Mouse (Mus musculus): ENCODE measurements at regions not wholly inside any gene's neighbourhood (a gene's known extent, or its start where the extent isn't known, plus 50 kb on each side); places are given as distances from the start of the nearest gene placed in this dataset.
"Not testable (repeated sequence)": the region's sequence is repeated elsewhere in the genome, so short reads cannot be mapped to it uniquely, and the experiment has no call there.

GRCm38 (mm10) chr4:81565422-81566395 is 123.1 kb upstream of the Mpdz start:
- ATAC-seq (ENCODE audit: insufficient number of reproducible peaks, low FRiP score, low TSS enrichment) = no peak; the same call in none of the 2 replicates

DNA sequence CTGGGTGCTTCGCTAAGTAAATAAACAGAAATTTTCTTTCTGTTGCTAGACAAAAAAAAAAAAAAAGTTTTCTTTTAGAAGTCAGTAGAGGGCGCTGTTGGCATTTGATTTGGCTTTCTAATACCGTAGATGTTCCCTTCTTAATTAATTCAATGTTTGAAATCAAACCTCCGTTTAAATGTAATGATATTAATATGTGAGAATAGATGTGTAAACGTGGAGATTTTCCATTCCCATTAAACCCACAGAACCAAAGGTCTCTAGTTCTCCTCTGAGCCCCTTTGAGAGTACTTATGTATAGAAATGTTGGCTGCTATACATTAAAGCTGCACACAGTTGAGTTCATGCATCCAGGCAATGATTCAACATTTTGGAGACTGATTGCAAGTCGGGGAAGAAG is 121.8 kb upstream of the Mpdz start:
- no peak for ATAC-seq (ENCODE audit: insufficient number of reproducible peaks, low FRiP score, low TSS enrichment)

DNA sequence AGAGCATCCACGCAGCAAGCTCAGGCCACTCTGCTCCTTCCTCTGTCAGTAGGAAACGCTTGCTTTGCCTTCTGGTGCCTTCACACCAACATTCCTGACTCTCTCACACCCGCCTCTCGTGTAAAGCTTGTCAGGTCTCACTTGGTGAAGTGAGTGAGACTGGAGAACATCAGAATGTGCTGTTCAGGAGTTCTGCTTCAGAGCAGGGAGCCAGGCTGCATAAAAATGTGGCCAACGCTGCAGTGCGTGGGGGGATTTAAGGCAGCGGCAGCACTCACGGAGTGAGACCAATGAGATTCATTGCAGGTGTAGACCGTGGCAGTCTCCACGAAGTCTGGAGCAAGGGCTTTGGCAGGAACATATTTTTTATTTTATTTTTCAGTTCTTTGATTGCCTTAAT is 121.0 kb upstream of the Mpdz start:
- no peak for ATAC-seq (ENCODE audit: insufficient number of reproducible peaks, low FRiP score, low TSS enrichment)

GRCm38 (mm10) chr4:81561453-81561852 is 118.8 kb upstream of the Mpdz start:
- ATAC-seq (ENCODE audit: insufficient number of reproducible peaks, low FRiP score, low TSS enrichment) = no peak

DNA sequence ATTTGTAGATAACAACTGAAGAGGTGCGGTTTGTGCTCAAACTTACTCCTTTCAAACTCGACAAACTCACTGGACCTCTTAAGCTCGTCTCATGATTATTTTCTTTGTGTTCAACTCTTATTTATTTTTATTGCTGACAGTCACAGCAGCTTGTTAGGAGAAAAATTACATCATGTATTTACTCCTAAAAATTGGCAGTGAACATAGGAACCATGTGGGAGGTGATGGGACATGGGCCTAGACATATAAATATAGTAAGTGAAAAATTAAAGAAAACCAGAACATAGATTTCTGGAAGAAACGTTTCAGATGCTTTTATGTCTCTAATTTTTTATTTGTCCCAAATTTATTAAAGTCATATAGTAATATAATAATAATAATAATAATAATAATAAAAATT is 108.2 kb upstream of the Mpdz start:
- ATAC-seq (ENCODE audit: insufficient number of reproducible peaks, low FRiP score, low TSS enrichment) = no peak

DNA sequence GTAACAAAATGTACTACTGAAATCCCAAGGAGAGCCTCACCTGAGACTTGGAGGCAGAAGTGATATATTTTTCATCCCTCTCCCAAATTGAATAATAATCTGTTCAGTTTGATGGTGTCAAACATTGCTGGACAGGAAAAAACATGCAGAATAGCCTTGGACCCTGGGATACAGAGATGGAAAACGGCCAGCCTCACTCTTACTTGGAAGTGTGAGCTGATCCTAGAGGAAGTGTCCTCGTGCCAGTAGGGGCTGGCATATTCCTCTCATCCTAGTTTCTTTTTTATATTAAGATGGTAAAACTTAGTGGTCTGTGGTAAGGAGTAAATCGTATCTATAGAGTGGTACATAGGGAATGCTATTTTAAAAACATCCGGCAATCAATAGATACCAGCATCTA is 107.6 kb upstream of the Mpdz start:
- no peak for ATAC-seq (ENCODE audit: insufficient number of reproducible peaks, low FRiP score, low TSS enrichment)

DNA sequence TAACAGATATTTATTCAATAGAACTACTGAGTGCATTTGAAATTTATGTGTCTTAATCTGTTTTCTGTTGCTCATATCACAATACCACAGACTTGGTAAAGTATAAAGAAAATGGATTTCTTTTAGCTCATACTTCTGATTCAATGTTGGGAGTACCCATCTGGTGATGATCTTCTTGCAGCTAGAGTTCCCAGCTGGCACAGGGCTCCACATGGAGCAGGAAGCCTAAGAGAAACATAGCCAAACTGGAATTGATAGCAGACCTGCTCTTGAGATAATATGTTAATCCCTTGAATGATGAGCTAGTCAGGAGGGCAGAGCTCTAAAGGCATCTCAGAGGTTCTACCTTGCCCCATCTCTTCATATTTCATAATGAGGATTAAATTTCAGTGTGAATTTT is 97.9 kb upstream of the Mpdz start:
- no peak for ATAC-seq (ENCODE audit: insufficient number of reproducible peaks, low FRiP score, low TSS enrichment)

- ATAC-seq (ENCODE audit: insufficient number of reproducible peaks, low FRiP score, low TSS enrichment) = no peak
These were observed 96.9 kb upstream of the Mpdz start for GRCm38 (mm10) chr4:81539551-81539950.

DNA sequence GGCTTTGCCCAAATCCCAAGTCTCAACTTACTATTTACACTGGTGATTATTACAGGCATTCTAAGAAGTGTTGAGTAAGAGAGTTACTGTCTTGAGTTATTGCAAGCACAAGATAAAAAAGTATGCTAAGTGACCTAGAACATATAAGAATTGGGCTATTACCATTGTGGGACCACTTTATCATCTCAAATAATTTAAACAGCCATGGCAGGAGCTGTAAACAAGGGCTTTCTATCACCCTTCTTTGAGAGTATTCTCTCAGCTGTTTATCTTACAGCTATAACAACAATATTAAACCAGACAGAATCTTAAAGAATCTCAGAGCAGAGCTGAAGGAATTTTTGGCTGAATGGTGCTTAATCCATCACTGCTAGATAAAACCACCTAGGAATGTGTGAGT is 94.2 kb upstream of the Mpdz start:
- no peak for ATAC-seq (ENCODE audit: insufficient number of reproducible peaks, low FRiP score, low TSS enrichment)

DNA sequence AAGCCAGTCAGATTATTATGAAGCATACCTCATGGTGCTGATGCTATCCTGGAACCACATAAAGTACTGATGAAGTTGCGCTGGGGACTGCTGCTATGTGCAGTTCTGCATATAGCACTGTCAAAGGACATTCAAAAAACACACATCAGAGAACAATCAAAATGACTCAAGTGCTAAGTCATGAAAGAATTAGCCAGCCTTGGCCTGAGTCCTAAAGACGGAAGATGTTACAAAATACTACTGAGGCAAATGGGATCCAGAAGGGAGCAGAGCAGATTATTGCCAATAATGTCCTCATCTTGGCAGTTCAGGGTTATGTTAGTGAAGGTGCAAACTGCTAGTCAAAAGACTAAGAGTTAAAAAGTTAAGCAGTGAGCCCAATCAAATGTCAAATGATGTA is 87.9 kb upstream of the Mpdz start:
- ATAC-seq (ENCODE audit: insufficient number of reproducible peaks, low FRiP score, low TSS enrichment) = no peak

DNA sequence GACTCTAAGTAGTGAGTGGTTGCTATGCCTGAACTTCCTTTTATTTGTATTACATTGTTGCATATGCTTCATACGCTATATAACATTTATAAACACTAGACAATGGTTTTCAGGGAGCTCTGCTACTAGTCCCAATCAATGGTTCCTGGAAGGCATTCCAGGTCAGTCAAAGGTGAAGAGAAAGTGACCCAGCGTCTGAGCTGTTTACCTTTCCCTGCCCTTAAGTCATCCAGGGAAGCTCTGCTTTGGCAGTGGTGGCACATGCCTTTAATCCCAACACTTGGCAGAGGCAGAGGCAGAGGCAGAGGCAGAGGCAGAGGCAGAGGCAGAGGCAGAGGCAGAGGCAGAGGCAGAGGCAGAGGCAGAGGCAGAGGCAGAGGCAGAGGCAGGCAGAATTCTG is 76.5 kb upstream of the Mpdz start:
- not testable (repeated sequence) for ATAC-seq (ENCODE audit: insufficient number of reproducible peaks, low FRiP score, low TSS enrichment)

DNA sequence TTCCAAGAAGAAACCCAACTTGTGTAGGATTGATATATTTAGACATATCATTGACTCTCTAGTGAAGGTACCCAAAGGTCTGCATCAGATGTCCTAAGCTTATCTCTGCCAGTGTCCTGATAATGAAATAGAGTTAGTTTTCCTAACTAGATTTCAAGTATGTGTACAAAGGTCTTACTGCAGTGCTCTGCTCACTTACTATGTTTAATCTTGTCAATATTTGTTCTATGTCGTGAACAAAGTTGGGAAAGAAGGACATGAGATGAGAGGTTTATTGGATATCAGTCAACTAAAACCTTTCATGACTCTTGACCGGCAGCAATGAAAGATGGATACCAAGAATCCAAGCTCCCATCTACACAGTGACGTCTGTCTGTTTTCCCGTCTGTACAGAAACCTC is 71.9 kb upstream of the Mpdz start:
- ATAC-seq (ENCODE audit: insufficient number of reproducible peaks, low FRiP score, low TSS enrichment) = no peak

DNA sequence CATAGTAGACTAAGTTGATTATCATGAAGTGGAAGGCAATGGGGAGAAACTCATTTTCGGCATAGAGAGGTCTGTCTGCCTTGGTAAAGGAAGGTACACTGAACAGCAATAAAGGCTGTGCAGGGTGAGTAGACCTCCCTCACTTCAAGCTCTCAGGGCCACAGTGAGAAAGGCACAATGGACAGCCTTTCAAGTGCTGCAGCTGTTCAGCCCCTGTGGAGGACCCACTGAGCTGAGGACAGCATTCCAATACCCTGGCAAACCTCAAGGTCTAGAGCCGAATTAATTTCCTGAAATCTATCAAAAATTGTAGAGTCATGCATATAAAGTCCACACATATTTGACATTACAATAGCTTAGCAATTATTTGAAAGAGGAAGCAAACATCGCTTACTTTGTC is 69.8 kb upstream of the Mpdz start:
- ATAC-seq (ENCODE audit: insufficient number of reproducible peaks, low FRiP score, low TSS enrichment) = no peak

DNA sequence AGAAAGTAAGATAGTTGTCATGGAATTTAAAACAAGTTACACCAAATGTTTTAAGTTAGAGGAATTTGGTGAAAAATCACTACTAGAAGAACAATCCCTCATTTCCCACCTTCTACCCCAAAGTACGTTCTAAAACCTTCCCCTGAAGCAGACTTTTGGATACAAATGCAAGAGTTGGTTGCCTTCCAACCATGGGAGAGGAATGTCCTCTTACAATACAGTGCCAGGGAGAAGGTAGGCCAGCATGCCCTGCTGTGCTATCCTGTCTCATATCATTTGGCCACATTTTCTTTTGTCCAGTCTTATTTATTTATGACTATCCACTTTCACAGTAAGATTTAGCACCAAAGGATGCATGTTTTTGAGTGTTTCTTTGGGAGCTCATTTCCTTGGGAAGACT is 66.2 kb upstream of the Mpdz start:
- no peak for ATAC-seq (ENCODE audit: insufficient number of reproducible peaks, low FRiP score, low TSS enrichment)

DNA sequence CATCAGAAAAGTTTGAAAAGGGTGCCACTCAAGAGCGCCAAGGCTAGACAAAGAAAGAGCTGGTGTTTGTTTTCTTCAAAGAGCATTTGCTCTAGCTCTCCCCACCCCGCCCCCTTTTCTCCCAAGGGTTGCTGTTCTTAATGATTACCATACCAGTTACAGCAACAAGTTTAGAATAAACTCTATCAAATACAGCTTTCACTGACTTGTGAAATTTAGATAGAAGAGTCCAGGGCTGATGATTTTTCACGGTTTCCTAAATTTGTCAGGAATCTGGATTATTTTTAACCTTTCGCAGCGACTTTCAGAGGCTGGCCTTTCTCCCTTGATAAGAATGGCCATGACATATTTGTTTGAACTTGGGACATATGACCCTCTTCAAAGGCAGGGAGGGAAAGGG is 64.2 kb upstream of the Mpdz start:
- ATAC-seq (ENCODE audit: insufficient number of reproducible peaks, low FRiP score, low TSS enrichment) = no peak

DNA sequence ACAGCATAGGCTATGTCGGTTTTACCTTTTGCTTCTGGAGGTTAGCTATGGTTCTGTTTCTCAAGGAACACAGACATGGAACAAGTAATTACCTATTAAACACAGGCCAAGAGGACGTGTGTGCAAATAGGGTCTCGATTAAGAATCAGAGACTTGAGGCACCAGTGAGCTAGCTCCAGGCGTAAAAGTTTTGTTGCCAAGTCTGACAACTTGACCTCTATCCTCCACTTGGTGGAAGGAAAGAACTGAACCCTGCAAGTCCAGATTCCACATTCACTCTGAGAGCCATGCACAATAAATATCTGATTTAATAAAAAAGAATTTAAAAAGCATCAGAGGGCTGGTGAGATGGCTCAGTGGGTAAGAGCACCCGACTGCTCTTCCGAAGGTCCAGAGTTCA is 63.7 kb upstream of the Mpdz start:
- no peak for ATAC-seq (ENCODE audit: insufficient number of reproducible peaks, low FRiP score, low TSS enrichment)

DNA sequence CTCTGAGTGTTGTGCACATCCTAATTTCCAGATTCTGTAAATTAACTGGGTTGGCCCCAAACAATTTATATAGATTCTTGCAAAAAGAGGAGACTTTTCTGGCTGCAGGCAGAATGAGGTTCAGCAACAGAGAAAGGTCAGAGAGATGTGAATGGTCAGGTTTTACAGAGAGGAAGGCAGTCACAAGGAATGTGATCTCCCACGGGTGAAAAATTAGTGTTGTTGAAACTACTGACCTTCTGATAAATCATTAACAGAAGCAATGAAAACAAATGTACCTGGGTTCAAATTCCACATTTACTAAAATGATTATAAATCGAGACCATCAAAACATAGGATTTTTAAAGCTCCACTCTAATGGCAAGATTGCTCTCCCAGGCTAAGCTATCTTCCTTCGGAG is 62.5 kb upstream of the Mpdz start:
- ATAC-seq (ENCODE audit: insufficient number of reproducible peaks, low FRiP score, low TSS enrichment) = no peak

GRCm38 (mm10) chr4:81503941-81504340 is 61.3 kb upstream of the Mpdz start:
- ATAC-seq (ENCODE audit: insufficient number of reproducible peaks, low FRiP score, low TSS enrichment) = no peak

- no peak for ATAC-seq (ENCODE audit: insufficient number of reproducible peaks, low FRiP score, low TSS enrichment)
These were observed 59.2 kb upstream of the Mpdz start for GRCm38 (mm10) chr4:81501802-81502201.

GRCm38 (mm10) chr4:81498133-81498532 is 55.5 kb upstream of the Mpdz start:
- ATAC-seq (ENCODE audit: insufficient number of reproducible peaks, low FRiP score, low TSS enrichment) = no peak

GRCm38 (mm10) chr4:81492811-81493210 is 50.2 kb upstream of the Mpdz start:
- ATAC-seq (ENCODE audit: insufficient number of reproducible peaks, low FRiP score, low TSS enrichment) = no peak

Data from cerebellum, adult (tissue).